In genomic region chr15:100063229-100063773, GRCm38 (mm10) we compare ENCODE assay signal across 22 mouse cellular contexts. TPM values are rescaled to one million over a fixed set of nuclear protein-coding genes. Genes with fewer than 3 reads are reported as not detected.
DNase-seq lines count a peak whose midpoint lies in the region; ATAC-seq and TF ChIP-seq lines count a peak whose summit lies in the region.
"Had no signal": no experiment of that assay in that cellular context is flagged by ENCODE, and none has a peak within 500 bp of the region (broad histone marks: within the 10 kb centered on the region; RNA-seq: fewer than 3 reads in every experiment).

No protein-coding gene starts in this region.

- no peak overlapping the region for H3K4me3 ChIP-seq in liver, embryonic 13.5 days (replicated peaks)
- no peak overlapping the region for H3K4me3 ChIP-seq in intestine, embryonic 16.5 days (ENCODE audit: low read length)
- H3K4me3 ChIP-seq in small intestine, adult 2 months (ENCODE audit: low read depth, low read length): no peak overlapping the region
- H3K4me3 ChIP-seq: embryonic facial prominence, embryonic 12.5 days; forebrain, embryonic 15.5 days; heart, embryonic 10.5 days; hindbrain, embryonic 12.5 days had no signal

- H3K4me2 ChIP-seq in liver, embryonic 13.5 days: no peak overlapping the region
- H3K4me2 ChIP-seq in intestine, embryonic 16.5 days (ENCODE audit: low read depth, low read length): no peak overlapping the region
- H3K4me2 ChIP-seq: embryonic facial prominence, embryonic 12.5 days; forebrain, embryonic 15.5 days; hindbrain, embryonic 12.5 days had no signal

- no peaks in the 10 kb centered on the region for H3K9me3 ChIP-seq in liver, embryonic 13.5 days (replicated peaks)
- no peaks in the 10 kb centered on the region for H3K9me3 ChIP-seq in intestine, embryonic 16.5 days (ENCODE audit: control insufficient read depth, low read length)
- H3K9me3 ChIP-seq: embryonic facial prominence, embryonic 12.5 days; forebrain, embryonic 15.5 days; G1E; heart, embryonic 10.5 days; hindbrain, embryonic 12.5 days had no signal

- H3K27ac ChIP-seq in liver, embryonic 13.5 days: no peak overlapping the region
- H3K27ac ChIP-seq in intestine, embryonic 16.5 days (ENCODE audit: low read length): peak overlapping the region; percentile 67
- peak overlapping the region; percentile 86 for H3K27ac ChIP-seq in small intestine, adult 2 months (ENCODE audit: insufficient read depth, low read depth, low read length)
- H3K27ac ChIP-seq: embryonic facial prominence, embryonic 12.5 days; forebrain, embryonic 15.5 days; heart, embryonic 10.5 days; hindbrain, embryonic 12.5 days had no signal

- H3K36me3 ChIP-seq in liver, embryonic 13.5 days: no peaks in the 10 kb centered on the region
- H3K36me3 ChIP-seq in intestine, embryonic 16.5 days (ENCODE audit: control insufficient read depth, insufficient read depth, low read length): no peaks in the 10 kb centered on the region
- no peaks in the 10 kb centered on the region for H3K36me3 ChIP-seq in small intestine, adult 2 months (ENCODE audit: control insufficient read depth, insufficient read depth, low read length)
- H3K36me3 ChIP-seq: embryonic facial prominence, embryonic 12.5 days; forebrain, embryonic 15.5 days; heart, embryonic 10.5 days; hindbrain, embryonic 12.5 days had no signal

- WGBS in liver, embryonic 13.5 days (ENCODE audit: insufficient replicate concordance): 65% methylated on average over 13 of the region's 13 CpGs
- 79% methylated on average over 13 of the region's 13 CpGs for WGBS in intestine, embryonic 16.5 days
- 32% methylated on average over 13 of the region's 13 CpGs for WGBS in small intestine, adult 2 months

- H3K27me3 ChIP-seq in liver, embryonic 13.5 days: no peaks in the 10 kb centered on the region
- H3K27me3 ChIP-seq in intestine, embryonic 16.5 days (replicated peaks; ENCODE audit: control insufficient read depth, insufficient read depth, low read length): no peaks in the 10 kb centered on the region
- no peaks in the 10 kb centered on the region for H3K27me3 ChIP-seq in small intestine, adult 2 months (ENCODE audit: control insufficient read depth, insufficient read depth, low read length)
- H3K27me3 ChIP-seq: CH12.LX; embryonic facial prominence, embryonic 12.5 days; forebrain, embryonic 15.5 days; hindbrain, embryonic 12.5 days had no signal

- peaks cover 52% of the 10 kb centered on the region for H3K4me1 ChIP-seq in liver, embryonic 13.5 days (replicated peaks)
- peaks cover 30% of the 10 kb centered on the region for H3K4me1 ChIP-seq in intestine, embryonic 16.5 days (ENCODE audit: control insufficient read depth, insufficient read depth, low read length)
- peaks cover 31% of the 10 kb centered on the region for H3K4me1 ChIP-seq in small intestine, adult 2 months (ENCODE audit: control insufficient read depth, insufficient read depth, insufficient read length, low read length)
- H3K4me1 ChIP-seq: embryonic facial prominence, embryonic 12.5 days had no signal

- DNase-seq in liver, embryonic 13.5 days: no peak
- no peak for DNase-seq in liver
- DNase-seq in ES-CJ7 (ENCODE audit: low read depth, low spot score): peak; percentile 46
- no peak for DNase-seq in left cerebral cortex, adult 11 months (ENCODE audit: low spot score)
- DNase-seq in left cerebral cortex, adult 8-10 months (ENCODE audit: low spot score in 2 of 2): no peak
- DNase-seq: adrenal gland, postnatal 14 days; cerebellum, adult 11-12 months; cerebellum, adult 9-10 months; gastrocnemius, postnatal 25 days; heart, postnatal 10 days; heart, postnatal 4 days had no signal

- no peak for TF ChIP-seq POLR2A in small intestine, adult 2 months (IDR thresholded peaks at IDR 0.05; ENCODE audit: low read depth, low read length)

- H3K9ac ChIP-seq in liver, embryonic 13.5 days: no peak overlapping the region
- no peak overlapping the region for H3K9ac ChIP-seq in intestine, embryonic 16.5 days (ENCODE audit: low read depth, low read length)
- H3K9ac ChIP-seq: embryonic facial prominence, embryonic 12.5 days; forebrain, embryonic 15.5 days; hindbrain, embryonic 12.5 days had no signal

- TF ChIP-seq CTCF in small intestine, adult 2 months (IDR thresholded peaks at IDR 0.05; ENCODE audit: extremely low read depth, insufficient read length, insufficient replicate concordance, low read depth, low read length): no peak

- peak; percentile 50 for ATAC-seq in liver, embryonic 13.5 days (ENCODE audit: low read depth)
- peak; percentile 82 for ATAC-seq in intestine, embryonic 16.5 days
- ATAC-seq in frontal cortex, adult (ENCODE audit: low TSS enrichment): no peak
- ATAC-seq: activated CD4-positive, CD25-positive, alpha-beta regulatory T cell, adult 4 months; forebrain, embryonic 15.5 days; hindbrain, embryonic 16.5 days had no signal

RNA-seq across cellular contexts. Expression of gene Dip2b, which starts 24.8 kb away (rescaled TPM):
- polyA plus RNA-seq in liver, embryonic 13.5 days (2015; fragmentation: Nextera tagmentation; extraction: Ambion mirVana): 2.1 and 2.2 TPM in 2 replicates
- 5.6 and 6.3 TPM in 2 replicates for polyA plus RNA-seq in intestine, embryonic 16.5 days (2015; fragmentation: Nextera tagmentation; extraction: Ambion mirVana)
- polyA plus RNA-seq in small intestine, adult 2 months (2012; rRNA removed): 3.8 and 5.8 TPM in 2 replicates
- 10 to 100 TPM; 61.2 to 64.7 (median 62.8) TPM for total RNA-seq in left cerebral cortex, adult 8-10 months (2022)
